Comparison of ENCODE assay signal across 19 mouse cellular contexts in genomic region chr4:46185890-46186289, GRCm38 (mm10).
"Had no signal": no experiment of that assay in that cellular context is flagged by ENCODE, and none has a peak within 500 bp of the region (broad histone marks: within the 10 kb centered on the region; RNA-seq: fewer than 3 reads in every experiment).

No protein-coding gene starts in this region.

- H3K4me1 ChIP-seq: midbrain, embryonic 10.5 days; midbrain, embryonic 13.5 days; neural tube, embryonic 13.5 days had no signal

- H3K4me3 ChIP-seq: limb, embryonic 10.5 days; limb, embryonic 13.5 days; megakaryocyte, embryonic 14.5 days; midbrain, embryonic 10.5 days; midbrain, embryonic 13.5 days; myocyte; neural tube, embryonic 13.5 days had no signal

- H3K9me3 ChIP-seq: limb, embryonic 10.5 days; limb, embryonic 13.5 days; megakaryocyte, embryonic 14.5 days; midbrain, embryonic 10.5 days; midbrain, embryonic 13.5 days; neural tube, embryonic 13.5 days had no signal

- H3K4me2 ChIP-seq: limb, embryonic 13.5 days; midbrain, embryonic 13.5 days; neural tube, embryonic 13.5 days had no signal

- H3K9ac ChIP-seq: limb, embryonic 13.5 days; liver, embryonic 14.5 days; liver, postnatal 0 days; midbrain, embryonic 13.5 days; neural tube, embryonic 13.5 days had no signal

- H3K27ac ChIP-seq: limb, embryonic 10.5 days; limb, embryonic 13.5 days; liver, embryonic 14.5 days; midbrain, embryonic 10.5 days; midbrain, embryonic 13.5 days; neural tube, embryonic 13.5 days had no signal

- H3K27me3 ChIP-seq: limb, embryonic 13.5 days; megakaryocyte, embryonic 14.5 days; midbrain, embryonic 13.5 days; neural tube, embryonic 13.5 days had no signal

- DNase-seq: kidney, adult 18-20 months; kidney, adult 9 months; kidney, postnatal 14 days; kidney, postnatal 4 days; layer of hippocampus, adult 9-11 months; liver; liver, postnatal 0 days; lung, postnatal 36 days; thymus, postnatal 25 days had no signal

- ATAC-seq: intestine, embryonic 16.5 days; midbrain, embryonic 13.5 days; midbrain, embryonic 16.5 days had no signal
